Mouse (Mus musculus): ENCODE results near the gene Cgnl1. TPM values are rescaled to one million over a fixed set of nuclear protein-coding genes. Genes with fewer than 3 reads are reported as not detected.

The Cgnl1 gene
- total RNA-seq (2022) = 10 to 100 TPM; 28.4 to 41.6 (median 30.4) TPM

DNA sequence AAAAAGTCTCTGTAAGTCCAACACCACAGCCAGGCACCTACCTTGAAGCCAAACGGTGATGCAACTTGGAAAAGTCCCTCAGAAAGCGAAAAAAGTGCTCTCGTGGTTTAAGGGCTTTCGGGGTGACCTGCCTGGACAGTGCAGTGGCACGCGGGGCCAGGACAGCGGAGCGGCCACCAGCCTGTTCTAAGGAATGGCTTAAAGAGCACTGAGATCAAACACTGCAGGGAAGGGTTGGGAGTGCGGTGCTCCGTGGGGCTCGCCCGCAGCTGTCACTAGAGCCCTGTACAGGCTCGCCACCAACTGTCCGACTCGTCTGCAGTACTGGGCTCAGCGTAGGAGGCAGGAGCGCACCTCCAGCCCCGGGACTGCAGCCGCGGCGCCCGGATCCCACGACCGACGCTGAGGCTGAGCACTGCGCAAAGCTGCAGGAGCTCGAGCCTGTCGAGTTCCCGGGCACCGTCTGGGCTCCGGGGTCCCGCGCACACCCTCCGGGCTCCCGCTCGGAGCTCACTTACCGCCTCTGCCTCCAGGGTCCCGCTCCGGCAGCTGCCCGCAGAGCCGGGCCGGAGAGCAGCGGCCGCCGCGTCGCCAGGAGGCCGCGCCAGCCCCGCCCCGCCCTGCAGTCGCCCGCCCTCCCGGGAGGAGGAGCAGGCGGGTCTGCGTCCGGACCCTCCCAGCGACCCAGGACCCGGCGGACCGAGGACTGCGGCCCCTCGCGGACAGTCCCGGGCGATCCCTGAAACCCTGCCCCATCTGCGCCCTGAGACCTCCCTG, at the start of gene Cgnl1:
TSS of gene Cgnl1 (minus strand) at position 612 of the 777 bp plus-strand sequence.
- DNase-seq (ENCODE audit: low spot score) = peak; percentile 58

DNA sequence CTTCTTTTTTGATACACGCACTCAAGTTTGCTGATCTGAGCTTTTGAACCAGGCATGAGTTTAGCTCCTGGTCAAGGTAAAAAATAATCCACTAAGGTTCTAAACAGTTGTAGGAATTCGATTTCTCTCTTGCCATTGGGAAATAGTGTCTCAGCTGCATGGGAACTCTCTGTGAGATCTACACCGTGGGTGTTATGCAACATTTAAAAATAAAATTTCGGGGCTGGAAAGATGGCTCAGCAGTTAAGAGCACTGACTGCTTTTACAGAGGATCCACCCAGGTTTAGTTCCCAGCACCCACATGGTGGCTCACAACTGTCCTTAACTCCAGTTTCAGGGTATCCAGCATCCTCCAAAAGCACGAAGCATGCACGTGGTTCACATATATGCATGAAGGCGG, 47.1 kb upstream of the Cgnl1 start:
- DNase-seq (ENCODE audit: low spot score) = no peak

DNA sequence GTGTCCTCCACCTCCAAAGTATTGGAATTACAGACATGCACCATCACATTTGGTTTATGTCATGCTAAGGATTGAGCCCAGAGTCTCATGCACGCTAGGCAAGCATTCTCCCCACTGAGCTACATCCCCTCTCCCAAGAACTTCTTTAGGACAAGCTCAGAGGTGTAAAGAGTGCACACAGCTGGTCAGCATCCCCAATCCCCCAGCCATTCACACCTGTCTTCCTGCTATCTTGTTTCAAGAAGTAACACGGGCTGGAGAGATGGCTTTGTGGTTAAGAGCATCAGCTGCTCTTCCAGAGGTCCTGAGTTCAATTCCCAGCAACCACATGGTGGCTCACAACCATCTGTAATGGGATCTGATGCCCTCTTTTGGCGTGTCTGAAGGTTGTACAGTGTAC, 44.7 kb upstream of the Cgnl1 start:
- DNase-seq (ENCODE audit: low spot score) = no peak

DNA sequence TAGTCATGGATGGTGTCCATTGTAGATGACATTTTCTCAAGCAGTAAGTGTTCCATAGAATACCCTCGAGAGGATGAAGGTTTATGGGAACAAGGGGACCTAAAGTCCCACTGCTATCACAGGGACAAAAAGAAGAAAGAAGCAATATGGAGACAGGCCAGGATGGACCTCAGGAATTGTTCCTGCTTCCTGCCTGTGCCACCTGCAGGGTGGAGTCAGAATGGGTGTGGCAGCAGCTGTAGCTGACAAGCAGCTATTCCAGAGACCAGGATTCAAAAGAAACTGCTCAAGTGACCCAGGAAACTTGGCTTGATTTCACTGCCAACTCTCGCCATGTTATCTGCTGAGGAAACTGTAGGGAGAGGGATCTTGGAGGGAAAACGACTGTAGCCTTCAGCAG, 42.2 kb upstream of the Cgnl1 start:
- DNase-seq (ENCODE audit: low spot score) = no peak

DNA sequence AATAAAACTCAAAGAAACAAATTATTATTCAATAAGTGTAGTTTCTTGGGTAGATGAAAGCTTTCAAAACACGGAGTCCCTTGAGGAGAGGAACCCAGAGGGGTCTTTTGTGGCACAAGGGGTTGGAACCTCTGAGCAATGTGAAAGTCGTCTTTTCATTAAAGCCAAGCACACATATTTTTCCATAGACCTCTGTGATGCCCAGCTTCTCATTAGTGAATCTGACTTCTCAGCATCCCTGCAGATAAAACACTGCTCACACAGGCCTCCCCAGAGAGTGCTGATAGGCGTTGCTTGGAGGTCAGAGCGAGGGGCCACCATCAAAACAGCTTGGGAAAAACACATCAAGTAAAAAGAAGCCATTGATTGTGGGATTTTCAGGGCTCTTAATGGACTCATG, 41.5 kb upstream of the Cgnl1 start:
- no peak for DNase-seq (ENCODE audit: low spot score)

DNA sequence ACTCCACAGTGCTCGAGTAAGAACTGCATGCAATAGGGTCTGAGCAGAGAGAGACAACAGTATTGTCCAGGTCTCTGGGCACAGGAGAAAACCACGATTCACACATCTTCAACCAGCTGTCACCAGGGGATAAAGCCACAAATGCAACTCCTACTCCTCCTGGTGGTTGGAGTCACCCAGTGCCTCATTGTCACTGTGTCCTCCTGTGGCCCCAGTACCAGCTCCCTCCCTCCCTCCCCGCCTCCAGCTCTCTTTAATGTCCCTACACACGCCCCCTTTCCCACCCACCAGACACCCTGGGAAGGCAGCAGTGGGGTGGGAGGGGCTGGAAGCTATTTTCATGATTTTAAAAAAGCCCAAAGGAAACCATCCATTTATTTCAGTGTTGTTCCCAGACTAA, 41.0 kb upstream of the Cgnl1 start:
- DNase-seq (ENCODE audit: low spot score) = no peak

DNA sequence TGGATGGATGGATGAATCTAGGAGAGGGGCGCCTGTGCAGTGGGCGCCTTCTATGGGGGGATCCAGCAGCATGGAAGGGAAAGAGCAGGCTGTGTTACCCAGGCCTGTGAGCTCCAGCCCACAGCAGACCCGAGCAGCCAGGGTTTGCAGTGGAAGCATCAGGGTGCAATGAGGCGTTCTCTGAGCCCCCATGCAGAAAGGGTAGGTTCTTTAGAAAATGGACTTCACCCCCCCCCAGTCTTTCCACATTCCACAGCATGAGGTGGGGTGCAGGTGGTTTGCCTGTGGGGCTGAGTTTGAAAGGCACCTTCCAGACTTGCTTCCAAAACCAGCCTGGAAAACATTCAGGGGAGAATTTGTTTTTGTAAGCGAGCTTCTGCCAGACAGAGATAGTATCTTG, 40.0 kb upstream of the Cgnl1 start:
- DNase-seq (ENCODE audit: low spot score) = no peak

DNA sequence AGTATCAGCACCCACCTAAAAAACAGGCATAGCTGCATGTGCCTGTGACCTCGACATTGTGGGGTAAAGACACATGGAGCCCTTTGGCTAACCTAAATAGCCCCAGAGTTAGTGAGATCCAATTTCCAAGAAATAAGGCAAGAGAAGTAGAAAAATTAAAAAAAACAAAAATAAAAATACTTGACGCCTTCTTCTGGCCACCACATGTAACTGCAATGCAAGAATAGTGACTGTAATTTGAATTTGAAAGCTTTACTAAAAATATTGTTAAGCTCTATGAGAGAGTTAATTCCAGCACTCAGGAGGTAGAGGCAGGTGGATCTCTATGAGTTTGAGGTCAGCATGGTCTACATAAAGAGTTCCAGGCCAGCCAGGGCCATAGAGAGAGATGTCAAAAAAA, 39.3 kb upstream of the Cgnl1 start:
- DNase-seq (ENCODE audit: low spot score) = no peak

DNA sequence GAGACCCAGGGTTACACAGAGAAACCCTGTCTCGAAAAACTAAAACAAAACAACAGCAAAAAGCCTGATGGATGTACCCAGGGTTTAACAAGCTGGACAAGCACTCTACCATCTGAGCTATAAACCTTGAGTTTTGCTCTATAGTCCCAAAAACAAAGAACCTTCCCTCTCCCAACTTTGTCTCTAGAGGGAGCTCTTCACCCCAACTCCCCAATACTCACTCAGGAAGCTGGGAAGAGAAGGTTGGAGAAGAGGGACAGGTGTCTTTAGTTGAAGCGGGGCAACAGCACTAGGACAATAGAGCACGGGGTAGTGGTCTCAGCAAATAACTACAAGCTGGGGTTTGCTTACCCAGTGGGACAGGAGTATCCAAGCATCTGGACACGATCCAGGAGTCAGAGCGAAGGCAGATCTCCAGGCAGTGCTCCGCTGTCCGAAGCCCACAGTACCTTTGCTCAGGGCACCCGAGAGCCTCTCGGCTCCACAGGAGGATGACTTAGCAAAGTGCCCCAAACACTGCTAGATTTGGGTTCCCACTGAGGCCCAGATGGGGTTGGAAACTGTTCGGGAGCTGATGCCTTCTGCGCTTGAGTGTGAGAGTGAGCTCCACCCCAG, 37.3 kb upstream of the Cgnl1 start:
- DNase-seq (ENCODE audit: low spot score) = no peak

DNA sequence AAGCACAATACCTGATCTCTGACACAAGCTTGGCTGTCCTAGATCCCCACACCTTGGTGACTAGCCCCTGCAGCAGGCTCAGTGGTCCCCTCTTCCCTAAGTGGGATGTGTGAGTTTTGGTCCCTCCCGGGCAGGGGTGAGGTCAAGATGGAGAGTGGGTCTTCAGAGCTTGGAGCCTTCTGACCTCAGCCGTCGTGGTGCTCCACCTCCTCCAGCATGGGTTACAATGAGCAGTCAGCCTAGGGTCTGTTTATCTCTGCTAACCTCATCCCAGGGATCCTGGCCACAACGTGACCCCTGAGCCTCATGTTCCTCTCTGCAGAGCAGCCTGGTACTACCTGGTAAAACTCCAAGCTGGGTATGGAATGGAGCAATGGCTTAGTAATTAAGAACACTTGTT, 36.4 kb upstream of the Cgnl1 start:
- DNase-seq (ENCODE audit: low spot score) = no peak

DNA sequence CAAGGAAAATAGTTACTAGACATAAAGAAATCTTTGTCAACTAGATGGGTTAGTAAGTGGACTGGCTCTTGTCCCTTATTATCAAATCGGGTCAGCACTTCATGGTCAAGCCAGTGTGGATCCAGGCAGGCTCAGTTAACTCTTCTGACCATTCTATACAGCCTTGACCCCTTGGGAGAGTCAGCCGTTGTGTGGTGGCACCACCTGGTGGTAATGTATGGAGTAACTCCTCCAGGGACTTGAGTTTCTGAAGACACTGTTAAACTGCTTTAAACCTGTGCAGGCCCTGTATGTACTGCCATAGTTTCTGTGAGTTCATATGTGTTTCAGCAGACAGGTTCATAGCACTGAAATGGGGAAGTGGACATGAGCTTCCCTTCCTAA, 35.0 kb upstream of the Cgnl1 start:
- DNase-seq (ENCODE audit: low spot score) = peak; percentile 82

DNA sequence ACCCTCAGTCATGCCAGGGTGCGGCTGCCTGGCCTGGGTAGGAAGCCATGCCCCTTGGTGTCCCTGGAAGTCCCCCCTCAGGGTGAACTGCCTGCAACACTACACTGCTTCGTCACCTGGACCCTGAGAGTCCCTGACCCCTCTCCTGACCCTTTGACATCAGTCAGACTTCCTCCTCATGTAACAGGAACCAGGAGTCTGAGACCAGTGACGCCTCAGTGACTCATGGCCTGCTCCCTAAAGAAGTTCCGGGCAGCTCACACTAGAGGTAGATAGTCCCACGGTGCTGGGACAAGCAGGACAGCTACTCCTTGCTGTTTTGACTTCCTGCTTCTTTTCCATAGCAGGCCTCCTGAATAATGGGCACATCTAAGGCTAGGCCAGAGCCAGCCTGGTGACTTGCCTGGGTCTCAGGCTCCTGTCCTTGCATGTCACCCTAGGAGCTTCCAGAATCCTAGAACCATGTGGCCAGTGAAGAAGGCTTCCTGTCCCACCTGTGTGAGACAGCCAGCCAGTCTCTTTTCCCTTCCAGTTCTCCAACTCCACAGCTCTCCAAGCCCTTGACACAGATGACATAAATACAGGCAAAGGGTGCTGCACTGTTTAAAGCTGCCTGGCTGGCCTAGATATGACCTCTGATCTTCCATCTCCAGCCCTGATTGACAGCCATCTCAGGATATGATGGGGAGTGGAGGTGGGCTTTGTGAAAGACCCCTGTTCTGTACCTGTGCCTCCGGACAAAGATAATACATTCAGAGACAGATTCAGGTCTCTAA, 34.4 kb upstream of the Cgnl1 start:
- no peak for DNase-seq (ENCODE audit: low spot score)

DNA sequence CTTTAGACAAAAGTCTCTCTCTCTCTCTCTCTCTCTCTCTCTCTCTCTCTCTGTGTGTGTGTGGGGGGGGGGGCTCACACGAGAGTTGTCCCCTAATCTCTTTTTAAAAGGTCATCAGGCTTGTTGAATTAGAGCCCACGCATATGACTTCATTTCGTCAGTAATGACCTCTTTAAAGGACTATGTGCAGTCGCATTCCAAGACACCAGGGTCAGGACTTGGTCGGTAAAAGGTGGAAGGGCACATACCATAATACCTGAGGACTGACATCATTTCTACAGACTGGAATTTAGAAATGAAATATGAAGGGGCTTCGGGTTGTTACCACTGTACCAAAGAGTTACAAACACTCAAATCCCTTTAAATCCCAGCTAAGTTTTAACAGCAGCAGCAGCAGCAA, 32.7 kb upstream of the Cgnl1 start:
- no peak for DNase-seq (ENCODE audit: low spot score)

DNA sequence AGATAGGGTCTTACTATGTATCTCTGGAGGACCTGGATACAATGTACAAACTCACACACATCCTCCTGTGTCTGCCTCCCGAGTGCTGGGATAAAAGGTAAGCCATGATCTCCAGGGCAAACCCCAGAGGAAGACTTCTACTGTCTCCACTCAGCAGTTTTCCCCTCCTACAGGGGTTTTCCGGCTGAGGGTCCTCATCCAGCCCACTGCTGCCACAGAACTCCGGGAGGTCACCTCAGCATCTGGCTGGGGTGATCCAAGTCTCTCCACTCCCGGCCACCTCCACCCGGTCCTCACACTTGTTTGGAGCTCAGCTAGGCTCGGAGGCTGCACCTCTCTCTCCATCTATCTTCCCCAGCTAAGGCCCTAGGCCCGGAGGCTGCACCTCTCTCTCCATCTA, 31.9 kb upstream of the Cgnl1 start:
- DNase-seq (ENCODE audit: low spot score) = no peak

DNA sequence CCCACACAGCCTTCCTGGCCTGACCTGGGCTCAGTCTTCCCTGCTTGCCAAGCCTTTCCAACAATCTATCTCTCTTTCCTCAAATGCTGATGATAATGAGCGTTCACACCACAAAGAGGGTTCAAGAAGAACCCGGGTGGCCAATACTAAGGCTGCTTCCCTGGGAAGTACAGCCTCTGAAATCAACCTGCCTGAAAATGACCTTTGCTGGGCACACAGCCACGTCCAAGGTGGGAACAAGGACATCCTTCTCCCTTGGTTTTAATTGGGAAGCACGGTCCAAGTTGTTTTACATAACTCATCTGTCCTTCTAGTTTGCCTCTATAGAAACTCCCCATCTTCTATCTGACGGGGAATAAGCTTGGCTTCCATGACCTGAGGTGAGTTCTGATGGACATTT, 28.2 kb upstream of the Cgnl1 start:
- DNase-seq (ENCODE audit: low spot score) = no peak

DNA sequence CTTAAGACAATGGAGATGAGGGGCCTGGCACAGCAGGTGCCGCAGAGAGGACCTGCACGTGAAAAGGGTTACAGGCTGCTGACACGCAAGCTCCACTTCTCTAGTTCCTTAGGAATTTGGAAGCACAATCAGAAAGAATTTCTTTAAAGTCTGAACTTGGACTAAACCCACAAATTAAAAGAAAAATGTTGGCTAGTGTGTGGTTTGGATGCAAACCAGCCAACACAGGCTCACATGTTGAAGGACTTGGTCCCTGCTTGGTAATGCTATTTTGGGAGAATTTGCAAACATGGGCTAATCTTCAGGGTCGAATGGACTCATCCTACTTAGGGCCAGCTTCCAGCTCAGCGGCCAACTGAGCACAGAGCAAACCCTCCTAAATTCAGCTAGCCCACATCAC, 26.8 kb upstream of the Cgnl1 start:
- DNase-seq (ENCODE audit: low spot score) = no peak

DNA sequence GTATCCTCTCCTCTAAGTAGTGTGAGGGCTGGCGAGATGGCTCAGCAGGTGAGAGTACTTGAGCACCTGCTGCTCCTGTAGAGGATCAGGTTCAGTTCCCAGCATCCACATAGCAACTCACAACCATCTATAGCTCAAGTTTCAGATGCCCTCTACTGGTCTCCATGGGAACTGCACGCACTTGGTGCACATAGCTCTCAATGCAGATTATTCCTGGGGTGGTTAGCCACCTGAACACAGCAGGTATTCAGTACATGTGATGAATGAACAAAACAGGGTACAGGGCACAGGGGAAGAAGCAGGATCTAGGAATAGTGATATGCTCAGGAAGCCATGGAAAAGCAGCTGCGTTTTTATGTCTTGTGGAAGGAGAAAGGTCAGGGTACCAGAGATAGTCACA, 6.0 kb upstream of the Cgnl1 start:
- DNase-seq (ENCODE audit: low spot score) = no peak

DNA sequence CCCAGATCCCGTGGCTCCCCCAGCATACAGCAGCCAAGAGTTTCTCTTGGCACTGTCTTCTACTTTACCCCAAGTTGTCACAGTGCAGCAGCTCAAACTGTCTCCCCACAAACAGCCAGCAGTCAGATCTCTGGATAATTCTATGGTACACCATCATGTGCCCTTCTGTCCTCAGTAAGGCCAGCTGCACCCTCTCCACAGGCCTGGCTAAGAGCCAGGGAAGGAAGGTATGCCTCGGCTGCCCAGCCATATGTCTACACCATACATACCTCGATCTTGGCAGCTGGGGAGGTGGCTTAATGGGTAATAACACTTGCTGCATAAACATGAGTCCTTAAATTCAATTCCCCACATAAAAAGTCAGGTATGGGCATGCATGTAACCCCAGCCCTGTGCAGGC, 4.9 kb upstream of the Cgnl1 start:
- DNase-seq (ENCODE audit: low spot score) = no peak

DNA sequence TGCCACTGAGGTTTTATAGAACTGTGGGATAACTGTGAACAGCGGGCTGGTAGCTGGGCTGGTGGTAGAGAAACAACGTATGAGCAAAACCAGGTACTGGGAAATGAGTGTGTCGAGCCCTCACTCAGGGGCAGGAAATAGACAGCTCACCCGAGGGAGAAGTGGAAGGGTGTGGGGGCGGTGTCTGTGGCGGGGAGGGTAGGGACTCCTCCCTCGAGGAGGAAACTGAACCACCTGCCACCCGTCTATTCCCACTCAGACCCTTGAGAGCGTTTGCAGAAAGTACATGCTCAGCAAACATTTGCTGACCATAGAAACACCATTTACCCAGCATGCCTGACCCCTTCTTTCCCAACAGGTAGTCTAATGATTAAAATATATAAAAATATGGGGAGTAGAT, 2.2 kb upstream of the Cgnl1 start:
- DNase-seq (ENCODE audit: low spot score) = no peak

DNA sequence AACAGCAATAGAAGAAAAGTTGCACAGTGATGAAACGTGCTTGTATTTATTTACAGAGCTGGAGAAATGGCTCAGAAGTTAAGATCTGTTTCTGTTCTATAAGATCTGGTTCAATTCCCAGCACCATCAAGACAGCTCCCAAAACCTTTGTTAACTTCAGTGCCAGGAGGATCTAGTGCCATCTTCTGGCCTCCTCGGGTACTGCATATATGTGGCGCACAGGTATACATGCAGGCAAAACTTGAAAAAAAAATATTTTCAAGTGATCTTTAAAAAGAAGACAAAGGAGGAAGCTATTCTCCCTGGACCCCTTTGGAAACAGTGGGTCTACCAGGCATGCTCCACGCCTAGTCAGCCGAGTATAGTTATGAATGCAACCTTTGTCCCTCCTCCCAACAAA, 936 bp upstream of the Cgnl1 start:
- DNase-seq (ENCODE audit: low spot score) = peak; percentile 46

DNA sequence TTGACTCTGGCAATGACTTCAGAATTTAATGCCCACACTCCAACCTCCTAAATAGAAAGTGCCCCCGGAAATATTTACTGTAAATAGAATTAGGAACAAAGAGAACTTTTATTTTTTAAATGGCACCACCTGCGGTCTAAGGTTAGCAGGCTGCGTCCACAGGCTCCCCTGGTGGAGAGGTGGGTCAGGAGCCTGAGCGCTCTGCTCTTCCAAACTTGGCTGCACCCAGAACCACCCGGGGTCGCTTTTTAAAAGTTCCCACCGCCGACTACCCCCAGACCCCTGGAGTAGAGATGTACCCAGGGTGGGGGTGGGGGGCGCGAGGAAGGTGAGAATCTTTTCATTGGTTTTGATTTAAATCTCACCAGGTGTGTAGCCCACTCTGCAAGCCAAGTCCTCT, 918 bp downstream of the Cgnl1 start:
- DNase-seq (ENCODE audit: low spot score) = no peak

DNA sequence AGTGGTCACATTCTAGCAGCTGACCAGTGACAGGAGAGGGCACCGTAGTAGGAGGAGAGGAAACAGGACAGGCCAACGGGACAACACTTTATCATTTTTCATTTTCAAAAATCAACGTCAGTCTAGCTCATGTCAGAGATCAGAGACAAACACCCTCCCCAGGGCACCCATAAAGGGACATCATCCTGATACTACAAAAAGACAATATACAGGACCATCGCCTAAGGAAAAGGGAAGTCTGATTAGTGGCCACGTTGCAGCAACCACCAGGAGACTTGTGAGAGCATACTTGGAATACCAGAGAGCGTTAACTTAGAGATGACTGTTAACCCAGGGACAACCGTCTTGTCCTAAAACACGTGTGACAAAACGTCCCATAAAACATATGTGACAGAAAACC, 1.7 kb downstream of the Cgnl1 start:
- DNase-seq (ENCODE audit: low spot score) = no peak

DNA sequence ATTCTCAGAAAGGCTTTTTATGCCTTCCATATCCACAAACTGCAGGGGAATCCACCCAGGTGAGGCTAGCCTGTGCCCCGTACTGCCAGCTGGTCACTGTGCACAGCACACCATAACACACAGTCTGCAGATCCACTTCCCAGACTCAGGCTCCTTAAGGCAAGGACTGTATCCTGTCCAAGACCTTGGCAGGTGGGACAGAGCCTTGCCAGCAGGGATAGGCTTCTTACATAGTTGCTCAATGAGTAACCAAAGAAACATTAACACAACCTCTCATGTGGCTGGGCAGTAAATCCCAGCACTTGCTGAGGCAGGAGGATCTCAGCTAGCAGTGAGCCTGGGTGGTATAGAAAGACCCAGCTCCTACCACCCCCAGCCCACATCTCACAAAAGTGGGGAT, 3.3 kb downstream of the Cgnl1 start:
- no peak for DNase-seq (ENCODE audit: low spot score)

Data from heart, adult 8-10 months (tissue).